Mouse (Mus musculus): ENCODE data around the gene Coq10b. TPM values are rescaled to one million over a fixed set of nuclear protein-coding genes. Genes with fewer than 3 reads are reported as not detected.

Gene Coq10b
- polyA plus RNA-seq, 1 experiment from 2014 or later, result 33.8 TPM

DNA sequence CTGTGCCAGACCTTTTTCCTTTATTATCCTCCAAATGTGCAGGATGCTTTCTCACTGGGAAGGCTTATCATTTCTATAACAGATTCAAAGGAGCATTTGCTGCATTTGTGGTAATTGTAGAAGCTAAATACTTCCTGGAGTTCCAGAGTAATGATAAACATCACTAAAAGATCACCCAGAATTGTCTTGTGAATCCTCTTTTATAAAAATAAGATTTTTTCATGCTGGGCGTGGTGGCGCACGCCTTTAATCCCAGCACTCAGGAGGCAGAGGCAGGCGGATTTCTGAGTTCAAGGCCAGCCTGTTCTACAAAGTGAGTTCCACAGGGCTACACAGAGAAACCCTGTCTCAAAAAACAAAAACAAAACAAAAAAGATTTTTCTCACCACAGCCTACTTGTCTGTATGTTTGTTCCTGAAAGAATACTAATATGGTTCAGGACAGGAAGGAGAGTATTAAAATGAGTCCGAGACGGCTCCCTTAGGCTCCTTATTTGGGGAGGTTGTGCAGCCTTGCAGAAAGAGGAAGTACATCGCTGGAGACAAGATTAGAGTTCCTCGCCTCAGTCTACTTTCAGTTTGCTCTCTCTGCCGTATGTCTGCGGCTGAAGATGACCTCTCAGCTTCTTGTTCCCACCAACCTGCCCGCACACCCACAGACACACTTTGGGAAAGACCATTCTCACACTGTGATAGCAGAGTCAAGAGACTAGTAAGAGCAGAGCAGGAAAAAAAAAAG is 23.9 kb upstream of the Coq10b start:
- Histone ChIP-seq H3K27me3 (ENCODE audit: control insufficient read depth, insufficient read depth, low read length) (no peaks in the 10 kb centered on the region), H3K27ac (ENCODE audit: low read depth, low read length) (no peak overlapping the region), H3K36me3 (ENCODE audit: control insufficient read depth, insufficient read depth, low read length) (no peaks in the 10 kb centered on the region), H3K4me2 (no peak overlapping the region), H3K4me3 (ENCODE audit: low read depth, low read length) (no peak overlapping the region), H3K4me1 (ENCODE audit: control insufficient read depth, insufficient read depth, low read length) (no peaks in the 10 kb centered on the region; the same call in none of the 2 replicates), H3K9ac (ENCODE audit: low read length) (no peak overlapping the region), H3K9me3 (ENCODE audit: control insufficient read depth, low read length) (no peaks in the 10 kb centered on the region)
- DNase-seq (ENCODE audit: low spot score, missing footprints), result no peak
- WGBS, result 88% methylated on average over 11 of the region's 11 CpGs
- ATAC-seq (ENCODE audit: low FRiP score), result no peak

DNA sequence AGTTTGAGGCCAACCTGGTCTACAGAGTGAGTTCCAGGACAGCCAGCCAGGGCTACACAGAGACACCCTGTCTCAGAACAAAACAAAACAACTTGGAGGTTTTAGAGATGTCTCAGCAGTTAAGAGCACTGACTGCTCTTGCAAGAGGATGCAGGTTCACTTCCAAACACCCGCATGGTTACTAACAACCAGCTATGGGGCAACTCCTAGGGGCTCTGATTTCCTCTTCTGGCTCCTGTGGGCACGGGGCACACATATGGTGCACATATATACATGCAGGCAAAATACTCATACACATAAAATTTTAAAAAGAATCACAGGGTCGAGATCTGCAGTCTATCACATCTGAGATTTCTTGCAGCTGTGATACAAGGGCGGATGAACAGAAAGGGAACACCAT is 23.1 kb upstream of the Coq10b start:
- 66% methylated on average over 4 of the region's 4 CpGs for WGBS
- ATAC-seq (ENCODE audit: low FRiP score), result no peak
- no peak for DNase-seq (ENCODE audit: low spot score, missing footprints)
- Histone ChIP-seq H3K9ac (ENCODE audit: low read length) (no peak overlapping the region), H3K4me3 (ENCODE audit: low read depth, low read length) (no peak overlapping the region), H3K4me1 (ENCODE audit: control insufficient read depth, insufficient read depth, low read length) (no peaks in the 10 kb centered on the region; the same call in none of the 2 replicates), H3K27ac (ENCODE audit: low read depth, low read length) (no peak overlapping the region), H3K4me2 (no peak overlapping the region), H3K36me3 (ENCODE audit: control insufficient read depth, insufficient read depth, low read length) (no peaks in the 10 kb centered on the region), H3K9me3 (ENCODE audit: control insufficient read depth, low read length) (no peaks in the 10 kb centered on the region), H3K27me3 (ENCODE audit: control insufficient read depth, insufficient read depth, low read length) (no peaks in the 10 kb centered on the region)

DNA sequence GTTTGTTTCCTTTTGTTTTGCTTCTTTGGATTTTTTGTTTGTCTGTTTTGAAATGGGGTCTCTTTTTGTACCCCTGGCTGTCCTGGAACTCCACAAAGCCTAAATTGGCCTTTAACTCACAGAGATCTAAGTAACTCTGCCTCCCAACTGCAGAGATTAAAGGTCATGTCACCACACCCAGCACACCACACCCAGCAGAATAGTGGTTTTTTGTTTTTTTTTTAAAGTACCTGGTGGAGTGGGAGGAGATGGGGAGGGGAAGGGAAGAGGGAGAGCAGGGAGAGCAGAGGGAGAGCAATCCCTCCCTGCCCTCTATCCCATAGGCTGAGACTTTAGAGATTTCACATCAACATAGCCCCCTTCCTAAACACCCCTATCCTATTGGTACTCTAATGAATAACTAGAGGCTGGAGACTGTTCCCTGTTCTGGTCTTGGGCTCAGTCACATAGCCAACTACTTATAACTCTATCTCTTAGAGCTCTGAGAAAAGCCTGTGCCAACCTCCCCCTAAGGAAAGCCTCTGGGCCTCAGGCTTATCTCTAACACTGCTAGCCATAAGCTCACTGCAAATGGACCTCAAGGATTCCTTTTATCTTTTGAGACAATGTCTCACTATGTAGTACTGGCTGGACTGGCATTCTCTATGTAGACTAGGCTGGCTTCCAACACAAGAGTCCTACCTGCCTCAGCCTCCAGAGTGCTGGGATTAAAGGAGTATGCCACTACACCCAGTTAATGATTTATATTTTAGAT is 21.4 kb upstream of the Coq10b start:
- no peaks in the 10 kb centered on the region for H3K36me3 ChIP-seq (ENCODE audit: control insufficient read depth, insufficient read depth, low read length)
- H3K9ac ChIP-seq (ENCODE audit: low read length), result no peak overlapping the region
- no peak overlapping the region for H3K4me3 ChIP-seq (ENCODE audit: low read depth, low read length)
- DNase-seq (ENCODE audit: low spot score, missing footprints) (no peak), ATAC-seq (ENCODE audit: low FRiP score) (no peak)
- H3K4me1 ChIP-seq (ENCODE audit: control insufficient read depth, insufficient read depth, low read length), result no peaks in the 10 kb centered on the region
- H3K4me2 ChIP-seq, result no peak overlapping the region
- no peaks in the 10 kb centered on the region for H3K9me3 ChIP-seq (ENCODE audit: control insufficient read depth, low read length)
- no peaks in the 10 kb centered on the region for H3K27me3 ChIP-seq (ENCODE audit: control insufficient read depth, insufficient read depth, low read length)
- no peak overlapping the region for H3K27ac ChIP-seq (ENCODE audit: low read depth, low read length)

DNA sequence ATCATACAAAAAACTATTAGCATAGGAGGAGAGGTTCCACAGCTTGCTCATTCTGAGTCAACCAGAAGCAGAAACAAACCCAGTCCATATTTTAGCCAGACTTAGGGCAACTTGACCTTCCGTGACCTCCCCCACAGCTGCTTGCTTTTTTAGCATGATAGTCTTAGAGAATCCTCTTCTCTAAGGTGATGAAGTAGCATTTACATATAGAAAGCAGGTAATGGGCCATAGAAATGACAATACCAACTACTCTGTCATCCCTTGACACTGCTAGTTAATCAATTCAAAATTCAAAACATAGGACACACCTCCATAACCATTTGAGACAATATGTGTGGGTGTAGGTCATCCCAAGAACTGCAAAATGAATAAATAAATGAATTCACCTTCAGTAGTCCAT is 12.6 kb upstream of the Coq10b start:
- no peak overlapping the region for H3K4me3 ChIP-seq (ENCODE audit: low read depth, low read length)
- ATAC-seq (ENCODE audit: low FRiP score), result no peak
- H3K9ac ChIP-seq (ENCODE audit: low read length), result no peak overlapping the region
- 92% methylated on average over 1 of the region's 1 CpGs for WGBS
- no peak overlapping the region for H3K27ac ChIP-seq (ENCODE audit: low read depth, low read length)
- H3K9me3 ChIP-seq (ENCODE audit: control insufficient read depth, low read length), result no peaks in the 10 kb centered on the region; the same call in 1 of the 2 replicates
- H3K4me2 ChIP-seq, result no peak overlapping the region
- no peak for DNase-seq (ENCODE audit: low spot score, missing footprints)
- H3K4me1 ChIP-seq (ENCODE audit: control insufficient read depth, insufficient read depth, low read length), result no peaks in the 10 kb centered on the region
- no peaks in the 10 kb centered on the region for H3K36me3 ChIP-seq (ENCODE audit: control insufficient read depth, insufficient read depth, low read length)
- no peaks in the 10 kb centered on the region for H3K27me3 ChIP-seq (ENCODE audit: control insufficient read depth, insufficient read depth, low read length)

DNA sequence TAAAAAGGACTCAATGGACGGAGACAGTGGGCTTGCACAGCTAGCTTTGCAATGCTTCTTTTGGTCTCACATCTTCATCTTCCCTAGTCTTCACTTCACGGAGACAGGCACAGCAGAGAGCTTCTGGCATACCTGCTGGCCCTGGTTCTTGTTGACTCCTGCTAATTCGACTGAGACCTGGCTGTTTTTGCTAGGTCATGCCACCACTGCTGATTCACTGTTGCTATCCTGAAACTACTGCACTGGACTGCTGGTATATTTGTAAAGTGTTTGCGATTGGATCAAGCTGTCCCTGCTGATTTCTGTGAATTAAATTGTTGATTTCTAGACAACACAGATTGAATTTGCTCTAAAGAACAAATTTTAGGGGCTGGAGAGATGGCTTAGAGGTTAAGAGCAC is 10.9 kb upstream of the Coq10b start:
- ATAC-seq (ENCODE audit: low FRiP score) (no peak), DNase-seq (ENCODE audit: low spot score, missing footprints) (no peak)
- Histone ChIP-seq H3K27ac (ENCODE audit: low read depth, low read length) (no peak overlapping the region), H3K9me3 (ENCODE audit: control insufficient read depth, low read length) (no peaks in the 10 kb centered on the region; the same call in 1 of the 2 replicates), H3K27me3 (ENCODE audit: control insufficient read depth, insufficient read depth, low read length) (no peaks in the 10 kb centered on the region), H3K4me1 (ENCODE audit: control insufficient read depth, insufficient read depth, low read length) (no peaks in the 10 kb centered on the region), H3K36me3 (ENCODE audit: control insufficient read depth, insufficient read depth, low read length) (no peaks in the 10 kb centered on the region), H3K4me2 (no peak overlapping the region), H3K9ac (ENCODE audit: low read length) (no peak overlapping the region), H3K4me3 (ENCODE audit: low read depth, low read length) (no peak overlapping the region)
- 88% methylated on average over 4 of the region's 4 CpGs for WGBS

DNA sequence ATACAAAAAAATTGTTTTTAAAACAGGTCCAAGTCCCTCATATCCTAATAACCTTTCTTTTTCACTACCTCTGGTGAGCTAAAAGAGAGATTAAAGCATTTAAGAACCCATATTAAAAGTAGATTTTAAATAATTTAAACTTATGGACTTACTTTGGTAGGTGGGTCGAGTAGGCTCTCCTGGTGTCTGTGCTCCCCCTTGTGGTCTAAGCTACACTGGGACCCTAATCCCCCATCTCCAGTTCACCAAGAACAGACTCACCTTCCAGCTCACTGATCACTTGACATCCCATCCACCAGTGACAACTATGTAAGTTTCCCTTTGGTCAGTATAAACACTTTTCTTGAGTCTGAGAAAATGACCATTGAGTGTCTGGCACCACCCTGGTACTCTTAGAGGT is 10.3 kb upstream of the Coq10b start:
- H3K4me2 ChIP-seq, result no peak overlapping the region
- no peaks in the 10 kb centered on the region; the same call in 1 of the 2 replicates for H3K9me3 ChIP-seq (ENCODE audit: control insufficient read depth, low read length)
- no peaks in the 10 kb centered on the region for H3K36me3 ChIP-seq (ENCODE audit: control insufficient read depth, insufficient read depth, low read length)
- DNase-seq (ENCODE audit: low spot score, missing footprints), result no peak
- H3K4me1 ChIP-seq (ENCODE audit: control insufficient read depth, insufficient read depth, low read length), result no peaks in the 10 kb centered on the region
- H3K4me3 ChIP-seq (ENCODE audit: low read depth, low read length), result no peak overlapping the region
- 70% methylated on average over 1 of the region's 1 CpGs for WGBS
- no peak overlapping the region for H3K9ac ChIP-seq (ENCODE audit: low read length)
- ATAC-seq (ENCODE audit: low FRiP score), result no peak
- no peak overlapping the region for H3K27ac ChIP-seq (ENCODE audit: low read depth, low read length)
- H3K27me3 ChIP-seq (ENCODE audit: control insufficient read depth, insufficient read depth, low read length), result no peaks in the 10 kb centered on the region

DNA sequence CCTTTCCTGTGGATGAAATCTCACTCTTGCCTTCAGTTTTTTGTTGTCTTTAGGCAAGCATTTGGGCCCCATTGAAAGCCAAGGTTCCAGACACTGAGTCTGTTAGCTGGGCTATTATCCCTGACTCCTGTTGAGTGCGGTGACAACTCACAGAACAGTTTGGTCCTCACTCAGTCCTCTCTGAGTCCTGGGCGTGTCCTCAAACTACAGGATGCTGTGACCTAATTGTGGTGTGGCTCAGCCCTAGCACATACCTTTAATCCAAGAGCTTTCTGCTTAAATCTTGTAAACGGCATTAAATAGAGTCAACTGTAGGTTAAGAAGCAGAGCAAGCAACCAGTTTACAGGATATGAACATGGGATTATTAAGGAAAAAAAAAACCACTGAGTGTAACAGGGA is 9.4 kb upstream of the Coq10b start:
- Histone ChIP-seq H3K4me3 (ENCODE audit: low read depth, low read length) (no peak overlapping the region), H3K4me2 (no peak overlapping the region), H3K4me1 (ENCODE audit: control insufficient read depth, insufficient read depth, low read length) (no peaks in the 10 kb centered on the region), H3K9ac (ENCODE audit: low read length) (no peak overlapping the region), H3K27me3 (ENCODE audit: control insufficient read depth, insufficient read depth, low read length) (no peaks in the 10 kb centered on the region), H3K27ac (ENCODE audit: low read depth, low read length) (no peak overlapping the region), H3K9me3 (ENCODE audit: control insufficient read depth, low read length) (no peaks in the 10 kb centered on the region; the same call in 1 of the 2 replicates), H3K36me3 (ENCODE audit: control insufficient read depth, insufficient read depth, low read length) (no peaks in the 10 kb centered on the region)
- DNase-seq (ENCODE audit: low spot score, missing footprints) (no peak), ATAC-seq (ENCODE audit: low FRiP score) (no peak)
- WGBS, result 84% methylated on average over 3 of the region's 3 CpGs

DNA sequence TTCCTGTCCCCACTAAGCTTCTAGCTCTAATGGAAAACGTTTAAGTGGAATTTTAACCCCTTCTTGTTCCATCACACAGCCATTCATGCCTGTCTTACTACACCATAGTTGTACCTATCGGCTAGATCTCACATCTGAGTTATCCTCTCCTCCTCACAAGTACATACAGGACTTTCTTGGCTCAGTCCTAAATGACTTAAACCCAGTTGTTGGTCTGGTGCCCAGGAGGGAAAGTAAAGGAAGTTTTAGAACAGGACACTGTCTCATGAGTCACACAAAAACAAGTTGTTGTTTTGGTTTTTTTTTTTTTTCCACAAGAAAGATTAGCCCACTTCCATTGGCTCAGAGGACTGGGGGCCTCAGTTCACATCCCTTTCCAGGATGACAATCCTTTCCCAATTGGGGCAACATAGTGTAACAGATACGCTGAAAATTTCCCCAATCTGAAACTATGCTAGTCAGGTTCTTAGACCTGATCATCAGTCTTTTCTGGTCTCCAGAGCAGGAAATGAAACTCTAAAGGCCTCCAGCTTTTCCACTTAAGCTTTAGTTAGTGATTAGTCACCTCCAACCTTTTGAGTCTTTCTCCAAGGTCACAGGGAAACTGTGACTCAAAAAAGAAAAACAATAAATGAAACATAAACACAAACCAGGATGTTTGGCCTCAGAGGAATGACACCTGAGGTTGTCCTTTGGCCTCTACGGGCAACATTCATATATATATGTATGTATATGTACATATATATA is 3.6 kb upstream of the Coq10b start:
- Histone ChIP-seq H3K36me3 (ENCODE audit: control insufficient read depth, insufficient read depth, low read length) (no peaks in the 10 kb centered on the region), H3K9me3 (ENCODE audit: control insufficient read depth, low read length) (no peaks in the 10 kb centered on the region), H3K4me2 (no peak overlapping the region), H3K27me3 (ENCODE audit: control insufficient read depth, insufficient read depth, low read length) (peaks cover 2% of the 10 kb centered on the region; the same call in 1 of the 2 replicates), H3K4me3 (ENCODE audit: low read depth, low read length) (no peak overlapping the region), H3K9ac (ENCODE audit: low read length) (no peak overlapping the region), H3K27ac (ENCODE audit: low read depth, low read length) (no peak overlapping the region), H3K4me1 (ENCODE audit: control insufficient read depth, insufficient read depth, low read length) (peaks cover 6% of the 10 kb centered on the region; the same call in 1 of the 2 replicates)
- DNase-seq (ENCODE audit: low spot score, missing footprints) (no peak), ATAC-seq (ENCODE audit: low FRiP score) (no peak)
- 72% methylated on average over 4 of the region's 4 CpGs for WGBS
